ENCODE assay signal across 8 mouse cellular contexts in the genomic region with DNA sequence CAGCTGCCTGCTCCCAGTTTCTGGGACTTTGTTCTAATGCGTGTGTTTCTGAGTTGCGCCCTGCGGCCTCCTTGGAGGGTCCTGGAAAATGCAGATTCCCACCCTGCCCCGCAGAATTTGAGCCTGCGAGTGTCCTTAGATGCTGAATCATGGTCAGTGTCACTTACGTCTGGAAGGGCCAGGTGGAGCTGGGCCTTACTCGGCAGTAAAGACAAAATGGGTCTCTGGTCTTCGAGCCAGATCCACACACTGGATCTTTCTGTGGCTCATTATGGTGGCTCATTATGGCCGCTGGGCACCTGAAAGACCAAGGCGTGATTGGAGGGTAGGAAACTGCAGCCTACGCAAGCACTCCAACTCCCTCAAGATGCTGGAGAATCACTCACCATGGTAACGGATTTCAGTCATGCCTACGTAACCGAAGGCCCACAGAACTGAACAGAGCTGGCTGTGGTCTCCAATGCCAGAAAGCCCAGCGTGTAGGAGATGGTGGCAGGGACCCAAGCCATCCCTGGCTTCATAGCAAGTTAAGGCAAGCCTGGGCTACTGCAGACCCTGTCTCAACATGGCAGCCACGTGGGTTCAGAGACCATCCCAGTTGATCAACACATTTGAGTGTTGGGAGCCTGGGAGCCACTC. TPM values are rescaled to one million over a fixed set of nuclear protein-coding genes. Genes with fewer than 3 reads are reported as not detected.
DNase-seq lines count a peak whose midpoint lies in the region; ATAC-seq and TF ChIP-seq lines count a peak whose summit lies in the region.

No protein-coding gene starts in this region.

- H3K4me3 ChIP-seq in heart, adult 2 months = peak overlapping the region; percentile 88
- peak overlapping the region; percentile 61 for H3K4me3 ChIP-seq in hindbrain, embryonic 10.5 days
- peak overlapping the region; percentile 61; the same call in 1 of the 2 replicates for H3K4me3 ChIP-seq in limb, embryonic 11.5 days (ENCODE audit: low read depth, low read length)
- peak overlapping the region; percentile 63 for H3K4me3 ChIP-seq in neural tube, embryonic 14.5 days (ENCODE audit: low read depth, low read length)

- peak overlapping the region; percentile 75 for H3K4me2 ChIP-seq in limb, embryonic 11.5 days (ENCODE audit: low read depth, severe bottlenecking)
- peak overlapping the region; percentile 95 for H3K4me2 ChIP-seq in neural tube, embryonic 14.5 days (ENCODE audit: low read depth, low read length)

- no peak for TF ChIP-seq POLR2A in heart, adult 2 months (IDR thresholded peaks at IDR 0.05; ENCODE audit: insufficient read depth, low read depth, low read length)

- peaks cover 2% of the 10 kb centered on the region; the same call in 1 of the 2 replicates for H3K4me1 ChIP-seq in heart, adult 2 months (ENCODE audit: control insufficient read depth, insufficient read depth, low read length)
- peaks cover 33% of the 10 kb centered on the region for H3K4me1 ChIP-seq in hindbrain, embryonic 10.5 days (replicated peaks)
- H3K4me1 ChIP-seq in limb, embryonic 11.5 days (ENCODE audit: control insufficient read depth, insufficient read depth, low read length) = 0 out of 2 replicates have a peak, but pooled peaks cover 2% of the 10 kb centered on the region
- H3K4me1 ChIP-seq in neural tube, embryonic 14.5 days (ENCODE audit: control insufficient read depth, insufficient read depth, low read length) = peaks cover 13% of the 10 kb centered on the region

- TF ChIP-seq CTCF in heart, adult 2 months (IDR thresholded peaks at IDR 0.05) = no peak

- H3K27me3 ChIP-seq in heart, adult 2 months (ENCODE audit: control insufficient read depth, insufficient read depth, low read length) = no peaks in the 10 kb centered on the region
- no peaks in the 10 kb centered on the region for H3K27me3 ChIP-seq in hindbrain, embryonic 10.5 days (ENCODE audit: insufficient read depth, poor library complexity, severe bottlenecking)
- H3K27me3 ChIP-seq in limb, embryonic 11.5 days (ENCODE audit: control insufficient read depth, insufficient read depth, low read length) = no peaks in the 10 kb centered on the region
- H3K27me3 ChIP-seq in neural tube, embryonic 14.5 days (ENCODE audit: control insufficient read depth, insufficient read depth, low read length) = no peaks in the 10 kb centered on the region

- no peaks in the 10 kb centered on the region for H3K79me2 ChIP-seq in heart, adult 2 months (replicated peaks; ENCODE audit: control insufficient read depth, insufficient read depth, low read length)

- H3K27ac ChIP-seq in heart, adult 2 months = peak overlapping the region; percentile 90; the same call in 1 of the 2 replicates
- 0 out of 2 replicates have a peak overlapping the region, but pooled peaks have one; percentile 84 for H3K27ac ChIP-seq in hindbrain, embryonic 10.5 days
- H3K27ac ChIP-seq in limb, embryonic 11.5 days (replicated peaks; ENCODE audit: low read depth, low read length) = no peak overlapping the region
- H3K27ac ChIP-seq in neural tube, embryonic 14.5 days (ENCODE audit: low read depth, low read length) = no peak overlapping the region

- H3K36me3 ChIP-seq in heart, adult 2 months (ENCODE audit: control insufficient read depth, insufficient read depth, low read length) = no peaks in the 10 kb centered on the region
- H3K36me3 ChIP-seq in hindbrain, embryonic 10.5 days = peaks cover 24% of the 10 kb centered on the region
- H3K36me3 ChIP-seq in limb, embryonic 11.5 days (ENCODE audit: control insufficient read depth, insufficient read depth, low read length) = no peaks in the 10 kb centered on the region; the same call in 1 of the 2 replicates
- H3K36me3 ChIP-seq in neural tube, embryonic 14.5 days (ENCODE audit: control insufficient read depth, insufficient read depth, low read length) = peaks cover 2% of the 10 kb centered on the region; the same call in 1 of the 2 replicates

- no peak for DNase-seq in heart, adult 2 months
- no peak for DNase-seq in heart, postnatal 4 days
- DNase-seq in cerebellum, postnatal 10 days = peak; percentile 59 to 66
- no peak for DNase-seq in hindbrain, embryonic 10.5 days (ENCODE audit: low spot score)
- DNase-seq in limb, embryonic 11.5 days (ENCODE audit: low spot score) = no peak
- no peak for DNase-seq in adrenal gland, adult 2 months

- no peak overlapping the region for H3K9ac ChIP-seq in heart, adult 2 months (ENCODE audit: low read depth, low read length)
- H3K9ac ChIP-seq in limb, embryonic 11.5 days (ENCODE audit: low read length) = no peak overlapping the region
- H3K9ac ChIP-seq in neural tube, embryonic 14.5 days (replicated peaks; ENCODE audit: low read depth, low read length) = peak overlapping the region; percentile 72

- no peak for TF ChIP-seq EP300 in heart, adult 2 months (IDR thresholded peaks at IDR 0.05; ENCODE audit: insufficient read depth, low read depth, low read length)

- no peak for ATAC-seq in limb, embryonic 11.5 days (ENCODE audit: insufficient number of reproducible peaks, low FRiP score, low TSS enrichment, low read depth)
- ATAC-seq in neural tube, embryonic 14.5 days (ENCODE audit: low read depth) = no peak
- ATAC-seq in megakaryocyte-erythroid progenitor cell, adult 5-6 weeks (replicated peaks; ENCODE audit: low FRiP score, low TSS enrichment, poor library complexity, severe bottlenecking) = no peak

- intact Hi-C loops in heart, adult 2 months (cut with DNase I) = no loop called here

- no peaks in the 10 kb centered on the region for H3K9me3 ChIP-seq in hindbrain, embryonic 10.5 days
- H3K9me3 ChIP-seq in limb, embryonic 11.5 days (ENCODE audit: control insufficient read depth, low read length) = no peaks in the 10 kb centered on the region
- H3K9me3 ChIP-seq in neural tube, embryonic 14.5 days (ENCODE audit: control insufficient read depth, low read length) = no peaks in the 10 kb centered on the region

- 83% methylated on average over 16 of the region's 16 CpGs for WGBS in heart, adult 2 months
- WGBS in hindbrain, embryonic 10.5 days = 82% methylated on average over 16 of the region's 16 CpGs
- WGBS in limb, embryonic 11.5 days = 82% methylated on average over 16 of the region's 16 CpGs
- WGBS in neural tube, embryonic 14.5 days = 79% methylated on average over 16 of the region's 16 CpGs

RNA-seq across cellular contexts. Expression of a gene that starts 1.0 kb away (rescaled TPM):
- 100 to 1,000 TPM in 1 of 2 experiments, 10 to 100 TPM in 1; 89.3 to 102 TPM for total RNA-seq in heart, adult 2 months (2021)
- 165 and 186 TPM in 2 replicates for polyA plus RNA-seq in heart, adult 2 months (2012; rRNA removed)
- 10 to 100 TPM; 52.1 to 53.2 TPM for total RNA-seq in heart, postnatal 4 days (2021)
- polyA plus RNA-seq in hindbrain, embryonic 10.5 days (2016; fragmentation: Nextera tagmentation; extraction: Ambion mirVana) = 28.3 and 35.5 TPM in 2 replicates
- 16.5 and 17.9 TPM in 2 replicates for polyA plus RNA-seq in limb, embryonic 11.5 days (2014; fragmentation: Nextera tagmentation; extraction: Ambion mirVana)
- polyA plus RNA-seq in neural tube, embryonic 14.5 days (2014; fragmentation: Nextera tagmentation; extraction: Ambion mirVana) = 66.0 and 69.1 TPM in 2 replicates
- 33.7 and 44.1 TPM in 2 replicates for total RNA-seq in megakaryocyte-erythroid progenitor cell, adult 5-6 weeks (2014; fragmentation: Nextera tagmentation)
- total RNA-seq in megakaryocyte-erythroid progenitor cell, adult 5-6 weeks (2017) = 22.6 and 34.2 TPM in 2 replicates
- 100 to 1,000 TPM; 119 to 123 TPM for total RNA-seq in adrenal gland, adult 2 months (2021)
- 363 and 377 TPM in 2 replicates for polyA plus RNA-seq in adrenal gland, adult 2 months (2012; rRNA removed)

RNA-seq across cellular contexts. Expression of a gene that starts 31.2 kb away (rescaled TPM):
- 10 to 100 TPM; 60.5 to 67.3 TPM for total RNA-seq in heart, adult 2 months (2021)
- polyA plus RNA-seq in heart, adult 2 months (2012; rRNA removed) = 59.9 and 95.2 TPM in 2 replicates
- total RNA-seq in heart, postnatal 4 days (2021) = 100 to 1,000 TPM; 141 to 154 TPM
- 458 and 477 TPM in 2 replicates for polyA plus RNA-seq in hindbrain, embryonic 10.5 days (2016; fragmentation: Nextera tagmentation; extraction: Ambion mirVana)
- 463 and 475 TPM in 2 replicates for polyA plus RNA-seq in limb, embryonic 11.5 days (2014; fragmentation: Nextera tagmentation; extraction: Ambion mirVana)
- 240 and 251 TPM in 2 replicates for polyA plus RNA-seq in neural tube, embryonic 14.5 days (2014; fragmentation: Nextera tagmentation; extraction: Ambion mirVana)
- 294 and 360 TPM in 2 replicates for total RNA-seq in megakaryocyte-erythroid progenitor cell, adult 5-6 weeks (2014; fragmentation: Nextera tagmentation)
- total RNA-seq in megakaryocyte-erythroid progenitor cell, adult 5-6 weeks (2017) = 206 and 229 TPM in 2 replicates
- total RNA-seq in adrenal gland, adult 2 months (2021) = 100 to 1,000 TPM; 117 to 126 TPM
- polyA plus RNA-seq in adrenal gland, adult 2 months (2012; rRNA removed) = 38.7 and 44.4 TPM in 2 replicates

RNA-seq across cellular contexts. Expression of a gene that starts 38.9 kb away (rescaled TPM):
- total RNA-seq in heart, adult 2 months (2021) = under 1 TPM in 1 of 2 experiments, not detected in 1; 0.11 TPM
- 0.12 and 0.33 TPM in 2 replicates for polyA plus RNA-seq in heart, adult 2 months (2012; rRNA removed)
- under 1 TPM; 0.16 to 0.21 TPM for total RNA-seq in heart, postnatal 4 days (2021)
- polyA plus RNA-seq in hindbrain, embryonic 10.5 days (2016; fragmentation: Nextera tagmentation; extraction: Ambion mirVana) = 0.04 TPM in 1 of 2 replicates, not detected in the other
- polyA plus RNA-seq in limb, embryonic 11.5 days (2014; fragmentation: Nextera tagmentation; extraction: Ambion mirVana) = 0.17 and 0.18 TPM in 2 replicates
- 0.25 and 0.32 TPM in 2 replicates for polyA plus RNA-seq in neural tube, embryonic 14.5 days (2014; fragmentation: Nextera tagmentation; extraction: Ambion mirVana)
- not detected in 2 replicates for total RNA-seq in megakaryocyte-erythroid progenitor cell, adult 5-6 weeks (2014; fragmentation: Nextera tagmentation)
- not detected in 2 replicates for total RNA-seq in megakaryocyte-erythroid progenitor cell, adult 5-6 weeks (2017)
- total RNA-seq in adrenal gland, adult 2 months (2021) = 1 to 10 TPM in 1 of 2 experiments, not detected in 1; 1.0 TPM
- 0.55 and 1.3 TPM in 2 replicates for polyA plus RNA-seq in adrenal gland, adult 2 months (2012; rRNA removed)

RNA-seq across cellular contexts. Expression of a gene that starts 40.3 kb away (rescaled TPM):
- total RNA-seq in heart, adult 2 months (2021) = under 1 TPM in 1 of 2 experiments, not detected in 1; 0.21 TPM
- 0.44 and 0.59 TPM in 2 replicates for polyA plus RNA-seq in heart, adult 2 months (2012; rRNA removed)
- 1 to 10 TPM in 1 of 2 experiments, under 1 TPM in 1; 0.27 to 1.4 TPM for total RNA-seq in heart, postnatal 4 days (2021)
- 20.0 and 21.3 TPM in 2 replicates for polyA plus RNA-seq in hindbrain, embryonic 10.5 days (2016; fragmentation: Nextera tagmentation; extraction: Ambion mirVana)
- 8.9 and 10.8 TPM in 2 replicates for polyA plus RNA-seq in limb, embryonic 11.5 days (2014; fragmentation: Nextera tagmentation; extraction: Ambion mirVana)
- polyA plus RNA-seq in neural tube, embryonic 14.5 days (2014; fragmentation: Nextera tagmentation; extraction: Ambion mirVana) = 12.0 and 13.5 TPM in 2 replicates
- total RNA-seq in megakaryocyte-erythroid progenitor cell, adult 5-6 weeks (2014; fragmentation: Nextera tagmentation) = 6.4 and 8.6 TPM in 2 replicates
- total RNA-seq in megakaryocyte-erythroid progenitor cell, adult 5-6 weeks (2017) = 4.3 and 13.1 TPM in 2 replicates
- under 1 TPM; 0.26 to 0.83 TPM for total RNA-seq in adrenal gland, adult 2 months (2021)
- polyA plus RNA-seq in adrenal gland, adult 2 months (2012; rRNA removed) = 0.34 and 1.1 TPM in 2 replicates

RNA-seq across cellular contexts. Expression of a gene that starts 40.4 kb away (rescaled TPM):
- 10 to 100 TPM; 61.0 to 73.7 TPM for total RNA-seq in heart, adult 2 months (2021)
- polyA plus RNA-seq in heart, adult 2 months (2012; rRNA removed) = 26.0 and 53.7 TPM in 2 replicates
- 10 to 100 TPM; 60.5 to 63.4 TPM for total RNA-seq in heart, postnatal 4 days (2021)
- polyA plus RNA-seq in hindbrain, embryonic 10.5 days (2016; fragmentation: Nextera tagmentation; extraction: Ambion mirVana) = 29.5 and 37.9 TPM in 2 replicates
- 10.8 TPM in 2 replicates for polyA plus RNA-seq in limb, embryonic 11.5 days (2014; fragmentation: Nextera tagmentation; extraction: Ambion mirVana)
- polyA plus RNA-seq in neural tube, embryonic 14.5 days (2014; fragmentation: Nextera tagmentation; extraction: Ambion mirVana) = 34.0 and 37.9 TPM in 2 replicates
- total RNA-seq in megakaryocyte-erythroid progenitor cell, adult 5-6 weeks (2014; fragmentation: Nextera tagmentation) = 0.35 and 1.2 TPM in 2 replicates
- total RNA-seq in megakaryocyte-erythroid progenitor cell, adult 5-6 weeks (2017) = 0.61 and 2.0 TPM in 2 replicates
- 10 to 100 TPM; 12.8 to 24.5 TPM for total RNA-seq in adrenal gland, adult 2 months (2021)
- 6.2 and 7.3 TPM in 2 replicates for polyA plus RNA-seq in adrenal gland, adult 2 months (2012; rRNA removed)

Comparison
In these comparisons a context has a peak if more than half of its experiments do, and no peak if none do; other contexts are left out.
1. DNase-seq: peak in cerebellum, postnatal 10 days (2 of 2); none in heart, adult 2 months (0 of 2), heart, postnatal 4 days (single experiment), hindbrain, embryonic 10.5 days (single experiment), limb, embryonic 11.5 days (single experiment) and adrenal gland, adult 2 months (single experiment).
2. H3K27ac ChIP-seq: peak in heart, adult 2 months (single experiment) and hindbrain, embryonic 10.5 days (single experiment); none in limb, embryonic 11.5 days (single experiment) and neural tube, embryonic 14.5 days (single experiment).
3. Peak in every context shown above with its lines, with median percentiles within 50 percentile points of each other: H3K4me3 ChIP-seq.